Mouse (Mus musculus) left cerebral cortex, adult 8-10 months (tissue): ENCODE data around the gene Rnf141. TPM values are rescaled to one million over a fixed set of nuclear protein-coding genes. Genes with fewer than 3 reads are reported as not detected.
A peak's percentile ranks its signal among the peaks of the same experiment; 100 is the strongest.

ENCODE experiments used
- DNase-seq, 2 experiments: peaks; one replicate each; pipeline ENCODE4 v3.0.0; 2022; ENCODE audit warnings: low spot score in 2 of 2
- total RNA-seq, 4 experiments: library from RNA; stranded (reverse); gene quantifications; 2 replicates each; pipeline ENCODE4 v1.2.4; 2022

The Rnf141 gene
- total RNA-seq = 10 to 100 TPM; 68.5 to 87.3 (median 77.0) TPM

GRCm38 (mm10) chr7:110843916-110844874 is at the start of gene Rnf141:
Gene Rnf141 (minus strand): TSS chr7:110844457.
- DNase-seq = peak; percentile 87 to 90

GRCm38 (mm10) chr7:110891501-110891986 is 47.3 kb upstream of the Rnf141 start:
- DNase-seq = no peak

GRCm38 (mm10) chr7:110881746-110882333 is 37.6 kb upstream of the Rnf141 start:
- DNase-seq = no peak

GRCm38 (mm10) chr7:110878028-110878427 is 33.8 kb upstream of the Rnf141 start:
- no peak for DNase-seq

GRCm38 (mm10) chr7:110876965-110877364 is 32.7 kb upstream of the Rnf141 start:
- no peak for DNase-seq

- no peak for DNase-seq
Measured at GRCm38 (mm10) chr7:110868807-110869206, 24.6 kb upstream of the Rnf141 start.

- DNase-seq = no peak
Measured at GRCm38 (mm10) chr7:110867116-110867515, 22.9 kb upstream of the Rnf141 start.

GRCm38 (mm10) chr7:110866021-110866420 is 21.8 kb upstream of the Rnf141 start:
- DNase-seq = no peak

GRCm38 (mm10) chr7:110865570-110865969 is 21.3 kb upstream of the Rnf141 start:
- no peak for DNase-seq

- no peak for DNase-seq
Measured at GRCm38 (mm10) chr7:110865038-110865437, 20.8 kb upstream of the Rnf141 start.

GRCm38 (mm10) chr7:110862751-110863289 is 18.6 kb upstream of the Rnf141 start, which contains the start of gene Lyve1:
Gene Lyve1 (minus strand): TSS chr7:110863239.
- DNase-seq = no peak

- DNase-seq = no peak
Measured at GRCm38 (mm10) chr7:110860129-110860528, 15.9 kb upstream of the Rnf141 start.

GRCm38 (mm10) chr7:110855604-110856003 is 11.3 kb upstream of the Rnf141 start:
- no peak for DNase-seq

- no peak for DNase-seq
Measured at GRCm38 (mm10) chr7:110854927-110855546, 10.8 kb upstream of the Rnf141 start.

- peak in 1 of 2 experiments; percentile 39 for DNase-seq
Measured at GRCm38 (mm10) chr7:110854519-110854918, 10.3 kb upstream of the Rnf141 start.

- no peak for DNase-seq
Measured at GRCm38 (mm10) chr7:110853611-110854010, 9.4 kb upstream of the Rnf141 start.

GRCm38 (mm10) chr7:110851541-110852203 is 7.4 kb upstream of the Rnf141 start:
- DNase-seq = no peak

GRCm38 (mm10) chr7:110848371-110848770 is 4.1 kb upstream of the Rnf141 start:
- DNase-seq = no peak

- DNase-seq = no peak
Measured at GRCm38 (mm10) chr7:110847321-110847720, 3.1 kb upstream of the Rnf141 start.

- no peak for DNase-seq
Measured at GRCm38 (mm10) chr7:110840332-110840731, 3.9 kb downstream of the Rnf141 start.

- no peak for DNase-seq
Measured at GRCm38 (mm10) chr7:110834522-110834921, 9.7 kb downstream of the Rnf141 start.
